Mouse (Mus musculus) kidney, adult 2 months (tissue): ENCODE measurements around the gene Borcs8. TPM values are rescaled to one million over a fixed set of nuclear protein-coding genes. Genes with fewer than 3 reads are reported as not detected.

ENCODE experiments used
- DNase-seq: peaks from one replicate; pipeline ENCODE4 v3.0.0; 2021
- H3K27ac ChIP-seq: fragments of 200-500 bp; 2 replicates; pipeline ENCODE4 v1.5.1; 2012; ENCODE audit warnings: low read depth, low read length, control low read depth, inconsistent platforms; ENCODE audit not compliant: insufficient read depth
- H3K27me3 ChIP-seq: fragments of 200-500 bp; replicated peaks from 2 replicates; pipeline ENCODE4 v1.6.1; 2012; ENCODE audit warnings: mild to moderate bottlenecking, moderate library complexity, low read length, inconsistent platforms; ENCODE audit not compliant: control insufficient read depth, insufficient read depth
- H3K36me3 ChIP-seq: fragments of 200-500 bp; 2 replicates; pipeline ENCODE4 v1.6.1; 2012; ENCODE audit warnings: mild to moderate bottlenecking, moderate library complexity, low read length, inconsistent platforms; ENCODE audit not compliant: control insufficient read depth, insufficient read depth
- H3K4me1 ChIP-seq: fragments of 200-500 bp; 2 replicates; pipeline ENCODE4 v1.6.1; 2011; ENCODE audit warnings: low read length; ENCODE audit not compliant: control insufficient read depth, insufficient read depth
- H3K4me3 ChIP-seq: fragments of 200-500 bp; 2 replicates; pipeline ENCODE4 v1.5.1; 2011; ENCODE audit warnings: mild to moderate bottlenecking, low read depth, low read length, control low read depth; ENCODE audit not compliant: insufficient read depth
- CTCF ChIP-seq: fragments of 200-500 bp; conservative IDR thresholded peaks from 2 replicates; pipeline ENCODE4 v1.5.1; 2011; ENCODE audit warnings: low read depth, mild to moderate bottlenecking, control low read depth, low read length, moderate library complexity, mixed read lengths; ENCODE audit not compliant: insufficient read depth, insufficient read length
- POLR2A ChIP-seq: fragments of 200-500 bp; IDR thresholded peaks from one replicate; pipeline ENCODE4 v1.6.1; 2011; ENCODE audit warnings: low read depth, low read length, control low read depth
- WGBS: fragments of 180-500 bp; shearing (Covaris S2); methylation state at CpG from one replicate; pipeline ENCODE4 v1.1.7; 2018; 5-methylcytosine and 5-hydroxymethylcytosine counted together
- polyA plus RNA-seq: library from polyadenylated mRNA; depleted of rRNA; stranded (reverse); fragments of >200 nt; gene quantifications from 2 replicates; pipeline ENCODE4 v1.2.3, GENCODE M21; 2012

The Borcs8 gene
- polyA plus RNA-seq, 1 experiment: 107 TPM

DNA sequence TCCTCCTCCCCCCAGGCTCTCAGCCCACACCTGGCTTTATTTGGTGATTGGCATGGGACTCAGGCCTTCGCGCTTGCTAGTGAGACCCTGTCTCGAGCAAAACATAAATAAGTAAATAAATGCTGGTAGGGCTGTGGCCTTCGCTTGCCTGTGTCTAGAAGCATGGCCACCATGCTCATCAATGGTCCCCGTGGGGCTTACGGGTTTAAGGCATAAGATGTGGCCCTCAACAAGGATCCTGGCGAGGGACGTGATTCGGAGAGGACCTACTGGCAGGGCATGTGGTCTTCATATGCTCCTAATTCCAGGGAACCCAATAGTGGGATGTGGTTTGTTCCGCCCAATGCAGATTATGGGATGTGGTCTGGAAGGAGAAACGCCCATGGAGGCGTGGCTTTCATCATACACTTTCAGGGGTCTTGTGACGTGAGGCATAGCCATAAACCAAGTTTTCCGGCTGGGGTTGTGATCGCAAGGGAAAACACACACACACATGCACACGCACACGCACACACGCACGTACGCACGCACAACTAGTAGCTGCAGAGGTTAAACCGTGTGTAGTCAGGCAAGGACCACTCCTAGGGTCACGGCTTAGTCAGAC, 28.0 kb upstream of the Borcs8 start:
- DNase-seq: no peak
- Histone ChIP-seq H3K4me3 (no peak overlapping the region), H3K4me1 (no peaks in the 10 kb centered on the region), H3K36me3 (no peaks in the 10 kb centered on the region), H3K27ac (no peak overlapping the region), H3K27me3 (no peaks in the 10 kb centered on the region)
- no peak for TF ChIP-seq CTCF
- no peak for TF ChIP-seq POLR2A
- WGBS: 49% methylated on average over 23 of the region's 23 CpGs

DNA sequence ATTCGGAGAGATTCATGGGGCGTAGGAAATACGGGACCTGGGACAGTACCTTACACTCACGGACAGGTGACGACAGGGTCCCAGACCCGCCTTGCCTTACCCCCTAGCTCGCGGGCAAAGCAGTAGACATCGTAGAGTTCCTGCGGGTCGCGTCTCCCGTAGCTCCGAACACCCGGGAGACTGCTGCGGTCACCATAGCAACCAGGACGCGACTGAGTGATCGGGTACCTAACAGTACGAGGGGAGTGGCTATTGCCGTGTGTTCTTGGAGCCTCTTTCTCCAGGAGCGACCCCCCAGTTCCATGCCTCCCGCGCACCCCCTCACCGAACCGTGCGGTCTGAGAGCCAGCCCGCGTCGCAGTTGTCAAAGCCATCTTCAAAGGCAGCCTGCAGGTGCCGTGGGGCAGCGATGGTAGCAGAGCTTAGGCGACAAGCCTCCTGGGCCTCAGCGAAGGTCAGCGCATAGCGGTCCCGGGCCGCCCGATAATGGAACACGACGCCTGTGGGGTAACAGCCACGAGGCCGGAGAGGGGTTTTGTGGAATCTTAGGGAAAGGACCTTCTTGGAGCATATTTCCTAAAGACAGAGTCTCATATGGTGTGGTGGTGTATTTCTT, 26.8 kb upstream of the Borcs8 start:
- no peak overlapping the region for H3K27ac ChIP-seq
- no peaks in the 10 kb centered on the region for H3K4me1 ChIP-seq
- WGBS: 7% methylated on average over 43 of the region's 43 CpGs
- no peak overlapping the region for H3K4me3 ChIP-seq
- no peaks in the 10 kb centered on the region for H3K27me3 ChIP-seq
- DNase-seq: no peak
- no peaks in the 10 kb centered on the region for H3K36me3 ChIP-seq
- TF ChIP-seq POLR2A: no peak
- no peak for TF ChIP-seq CTCF

DNA sequence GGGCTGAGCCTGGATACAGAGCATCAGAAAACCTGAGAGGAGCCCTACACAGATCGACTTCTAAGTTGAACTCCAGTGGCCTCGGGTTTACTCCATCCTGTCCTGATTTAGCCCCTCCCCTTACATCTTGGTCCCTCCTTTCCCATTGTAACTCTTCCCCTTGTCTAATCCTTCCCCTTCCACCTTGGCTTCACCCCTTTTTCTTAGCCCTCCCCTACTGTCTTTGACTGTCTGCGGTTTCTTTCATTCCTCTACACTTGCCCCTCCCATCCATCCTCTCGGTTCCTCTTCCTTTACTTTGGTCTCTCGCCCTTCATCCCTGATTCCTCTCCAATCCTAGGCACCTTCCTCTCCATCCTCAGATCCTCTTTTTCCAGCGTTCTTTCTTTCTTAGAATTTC, 24.8 kb upstream of the Borcs8 start:
- Histone ChIP-seq H3K27me3 (no peaks in the 10 kb centered on the region), H3K36me3 (no peaks in the 10 kb centered on the region), H3K27ac (no peak overlapping the region), H3K4me1 (no peaks in the 10 kb centered on the region), H3K4me3 (no peak overlapping the region)
- no peak for DNase-seq
- WGBS: 17% methylated on average over 6 of the region's 6 CpGs
- no peak for TF ChIP-seq CTCF
- no peak for TF ChIP-seq POLR2A

DNA sequence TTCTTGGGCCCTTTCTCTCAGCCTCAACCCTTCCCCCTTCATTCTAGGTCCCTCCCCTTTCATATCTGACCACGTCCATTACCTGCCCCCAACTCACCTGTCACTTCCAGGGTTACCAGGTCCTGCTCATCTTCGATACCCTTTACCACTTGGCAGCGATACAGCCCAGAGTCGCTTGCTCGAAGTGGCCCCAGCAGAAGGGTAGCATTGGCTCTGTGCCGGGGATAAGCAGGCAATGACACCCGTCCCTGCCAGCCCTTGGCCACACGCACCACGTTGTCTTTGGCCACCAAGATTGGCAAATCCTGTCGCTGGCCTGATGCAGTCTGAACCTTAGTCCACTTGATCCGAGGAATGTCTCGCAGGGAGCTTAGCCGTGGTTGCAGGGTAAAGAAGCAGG, 24.4 kb upstream of the Borcs8 start:
- DNase-seq: no peak
- TF ChIP-seq CTCF (no peak), POLR2A (no peak)
- H3K27me3 ChIP-seq: no peaks in the 10 kb centered on the region
- H3K36me3 ChIP-seq: no peaks in the 10 kb centered on the region
- WGBS: 67% methylated on average over 13 of the region's 13 CpGs
- no peak overlapping the region for H3K4me3 ChIP-seq
- no peaks in the 10 kb centered on the region for H3K4me1 ChIP-seq
- H3K27ac ChIP-seq: no peak overlapping the region

DNA sequence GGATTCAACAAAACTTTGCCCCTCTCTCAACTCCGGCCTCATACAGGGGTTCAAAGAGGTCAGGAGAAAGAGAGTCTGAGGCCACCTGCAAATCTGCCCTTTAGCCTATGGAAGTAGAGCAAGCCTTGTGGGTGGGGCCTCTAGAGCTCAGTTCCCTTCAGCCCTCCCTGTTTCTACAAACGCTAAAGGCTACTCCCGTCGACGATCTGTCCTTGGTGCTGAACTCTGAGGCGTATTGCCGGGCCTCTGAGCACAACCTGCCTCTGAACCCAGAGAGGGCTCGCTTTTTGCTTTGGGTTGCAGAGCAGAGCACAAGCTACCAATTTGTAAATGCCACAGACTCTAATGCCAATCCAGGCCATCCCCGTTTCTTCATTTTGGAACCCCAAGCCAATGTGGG, 21.7 kb upstream of the Borcs8 start:
- Histone ChIP-seq H3K27ac (no peak overlapping the region), H3K36me3 (no peaks in the 10 kb centered on the region), H3K27me3 (no peaks in the 10 kb centered on the region), H3K4me1 (no peaks in the 10 kb centered on the region), H3K4me3 (no peak overlapping the region)
- WGBS: 6% methylated on average over 9 of the region's 9 CpGs
- TF ChIP-seq POLR2A: no peak
- no peak for TF ChIP-seq CTCF
- DNase-seq: no peak

DNA sequence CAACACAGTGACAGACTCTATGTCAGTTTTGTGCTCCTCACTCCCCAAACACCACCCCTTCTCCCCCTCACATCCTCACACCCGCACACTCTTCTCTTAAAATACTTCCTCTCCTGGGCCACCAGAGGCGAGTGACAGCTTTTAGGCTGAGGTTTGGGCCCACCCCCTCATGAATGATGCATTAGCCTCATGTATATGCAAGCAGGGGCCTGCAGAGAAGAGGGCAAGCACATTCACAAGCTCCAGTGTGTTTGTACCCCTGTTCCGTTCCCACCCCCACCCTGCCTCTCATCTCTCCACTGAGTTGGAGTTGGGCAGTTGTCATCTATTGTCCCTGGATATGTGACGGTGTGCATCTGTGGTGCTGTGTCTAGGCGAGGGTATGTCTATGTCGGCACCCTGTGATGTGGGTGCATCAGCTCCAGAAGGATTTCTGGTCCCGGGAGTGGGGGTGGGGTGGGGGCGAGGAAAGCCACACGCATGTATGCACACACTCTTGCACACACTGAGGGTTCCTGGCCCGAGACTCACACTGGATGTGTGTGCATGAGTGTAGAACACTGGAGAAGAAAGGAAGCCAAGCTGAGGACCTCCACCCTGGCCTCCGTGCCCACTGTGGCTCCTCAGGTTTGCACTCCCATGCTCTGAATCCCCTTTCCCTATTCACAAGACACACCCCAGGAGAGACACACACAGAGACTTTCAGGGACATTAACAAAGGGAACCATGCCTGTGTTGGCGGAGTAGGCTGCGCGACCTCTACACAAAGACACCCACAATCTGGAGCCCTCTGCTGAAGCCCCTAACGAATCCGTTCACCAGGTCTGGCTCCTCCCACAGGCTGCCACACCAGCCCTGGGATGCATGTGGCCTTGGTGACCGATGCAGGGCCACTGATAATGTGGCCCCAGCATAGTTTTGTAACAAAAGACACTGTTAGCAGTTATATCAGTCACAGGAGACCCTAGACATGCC, 20.3 kb upstream of the Borcs8 start:
- 19% methylated on average over 17 of the region's 17 CpGs for WGBS
- DNase-seq: no peak
- TF ChIP-seq POLR2A (no peak), CTCF (no peak)
- H3K27me3 ChIP-seq: no peaks in the 10 kb centered on the region
- no peaks in the 10 kb centered on the region for H3K4me1 ChIP-seq
- H3K27ac ChIP-seq: no peak overlapping the region
- H3K4me3 ChIP-seq: no peak overlapping the region
- no peaks in the 10 kb centered on the region for H3K36me3 ChIP-seq

DNA sequence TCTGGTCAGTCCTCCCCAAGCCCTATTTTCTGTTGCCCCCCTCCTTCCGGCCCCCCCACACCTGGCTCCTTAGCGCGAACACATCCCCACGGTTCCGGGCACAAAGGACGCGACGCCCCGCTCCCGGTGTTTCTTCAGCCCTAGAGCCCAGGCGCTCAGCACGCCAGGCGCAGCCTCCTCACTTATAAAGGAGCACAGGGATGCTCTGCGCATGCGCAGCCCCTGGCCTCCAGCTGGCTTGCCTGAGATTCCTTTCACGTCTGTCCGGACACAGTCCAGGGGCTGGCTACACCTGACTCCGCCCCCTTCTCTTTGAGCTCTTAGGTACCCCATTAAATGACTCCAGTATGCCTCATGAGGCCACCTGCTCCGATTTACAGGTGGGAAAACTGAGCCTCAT, 18.6 kb upstream of the Borcs8 start, which contains the start of gene Ncan:
Gene Ncan, minus strand, starts transcription at position 207 of the 400 bp plus-strand sequence.
- Histone ChIP-seq H3K4me3 (no peak within 1 kb of the TSS), H3K36me3 (no peaks in the 10 kb centered on the region), H3K27ac (no peak within 1 kb of the TSS), H3K4me1 (no peaks in the 10 kb centered on the region), H3K27me3 (no peaks in the 10 kb centered on the region)
- WGBS: 1% methylated on average over 19 of the region's 19 CpGs
- TF ChIP-seq POLR2A: no peak
- no peak for TF ChIP-seq CTCF
- peak; percentile 67 for DNase-seq
